Mouse (Mus musculus) hindbrain, embryonic 10.5 days (tissue): ENCODE results near the gene Tmem38a. TPM values are rescaled to one million over a fixed set of nuclear protein-coding genes. Genes with fewer than 3 reads are reported as not detected.

ENCODE experiments used
- polyA plus RNA-seq: library from polyadenylated mRNA; unstranded; fragments of >200 nt; fragmentation: Nextera tagmentation; extraction: Ambion mirVana; gene quantifications from 2 replicates; pipeline ENCODE4 v1.2.1, GENCODE M21; 2016

The Tmem38a gene
- polyA plus RNA-seq, 1 experiment from 2014 or later: 11.0 TPM

Other genes with a start within 250 kb of the Tmem38a start
- gene Eps15l1, start 150.6 kb upstream of the Tmem38a start, polyA plus RNA-seq: 73.8 and 74.3 TPM in 2 replicates
- gene Calr3, start 128.2 kb upstream of the Tmem38a start, polyA plus RNA-seq: 0.80 and 1.6 TPM in 2 replicates
- 14.3 and 15.5 TPM in 2 replicates for gene 1700030K09Rik, start 128.2 kb upstream of the Tmem38a start, polyA plus RNA-seq
- gene Cherp, start 96.8 kb upstream of the Tmem38a start, polyA plus RNA-seq: 99.1 and 105 TPM in 2 replicates
- 19.6 and 21.3 TPM in 2 replicates for gene Slc35e1, start 79.4 kb upstream of the Tmem38a start, polyA plus RNA-seq
- gene Med26, start 23.8 kb upstream of the Tmem38a start, polyA plus RNA-seq: 18.9 and 21.9 TPM in 2 replicates
- gene Smim7, start 967 bp upstream of the Tmem38a start, polyA plus RNA-seq: 113 and 125 TPM in 2 replicates
- gene Nwd1, start 74.7 kb downstream of the Tmem38a start, polyA plus RNA-seq: 0.02 TPM in 1 of 2 replicates, not detected in the other
- gene Sin3b, start 151.2 kb downstream of the Tmem38a start, polyA plus RNA-seq: 154 and 175 TPM in 2 replicates
- gene F2rl3, start 189.8 kb downstream of the Tmem38a start, polyA plus RNA-seq: 1.9 and 2.5 TPM in 2 replicates